Mouse (Mus musculus): ENCODE measurements around the gene Olfr124. TPM values are rescaled to one million over a fixed set of nuclear protein-coding genes. Genes with fewer than 3 reads are reported as not detected.

Olfr124 gene
- total RNA-seq (2023) = not detected

DNA sequence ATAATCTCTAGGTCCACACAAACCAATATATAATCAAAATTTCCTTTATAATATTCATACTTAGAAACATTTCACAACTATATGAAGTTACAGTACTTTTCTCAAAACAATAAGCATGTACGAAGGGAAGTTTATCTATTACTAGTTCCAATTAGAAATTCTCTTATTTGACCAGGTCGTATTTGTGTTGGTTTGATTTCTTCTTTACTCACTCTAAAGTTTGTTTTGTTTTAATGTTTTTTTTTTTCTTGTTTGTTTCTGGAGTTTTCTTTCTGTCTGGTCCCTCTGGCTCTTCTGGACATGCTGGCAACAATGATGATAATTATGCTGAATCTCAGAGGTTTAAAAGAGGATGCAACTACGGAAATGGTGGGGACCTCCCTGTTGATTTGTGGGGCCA lies at the start of gene Olfr124:
Gene Olfr124, plus strand, starts transcription at position 301 of the 400 bp plus-strand sequence.

DNA sequence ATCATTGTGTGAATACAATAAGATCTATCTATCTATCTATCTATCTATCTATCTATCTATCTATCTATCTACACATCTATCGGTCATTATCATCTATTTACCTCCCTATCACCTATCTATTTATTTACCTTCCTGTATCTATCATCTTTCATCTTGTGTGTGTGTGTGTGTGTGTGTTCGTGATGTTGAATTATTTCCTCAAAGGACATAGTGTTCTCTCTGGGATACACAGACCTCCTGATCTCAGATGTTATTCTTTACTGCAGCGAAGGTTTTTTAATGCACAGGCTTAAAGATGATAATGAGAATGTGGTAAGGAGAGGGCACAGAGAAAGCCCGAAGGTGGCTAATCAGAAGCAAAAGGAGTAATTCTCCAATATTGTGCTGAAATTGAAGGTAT lies 31.4 kb upstream of the Olfr124 start, which contains the start of gene Olfr122:
Gene Olfr122, plus strand, starts transcription at position 301 of the 400 bp plus-strand sequence.

DNA sequence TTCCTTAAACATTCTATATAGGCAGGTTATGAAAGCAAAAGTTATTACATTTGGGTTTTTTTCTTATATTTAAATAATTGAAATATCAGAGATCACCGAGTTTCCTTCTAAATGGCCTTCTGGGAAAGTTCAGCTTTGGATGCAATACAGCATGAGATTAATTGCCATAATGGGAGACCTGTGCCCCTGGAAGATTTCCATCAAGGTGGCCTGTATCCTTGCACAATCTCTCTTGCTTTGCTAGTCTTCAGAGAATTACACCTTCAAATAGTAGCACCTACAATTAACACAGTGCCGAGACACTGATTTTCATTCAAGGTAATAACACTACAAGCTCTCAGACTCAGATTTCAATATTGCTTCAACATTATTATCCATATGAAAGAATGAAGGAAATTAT lies 6.5 kb upstream of the Olfr124 start, which contains the start of gene Olfr123:
Gene Olfr123, plus strand, starts transcription at position 301 of the 400 bp plus-strand sequence.

GRCm38 (mm10) chr17:37832649-37833048 lies 33.0 kb downstream of the Olfr124 start, which contains the start of gene Olfr125:
Gene Olfr125, plus strand, starts transcription at chr17:37832949.

GRCm38 (mm10) chr17:37847183-37847582 lies 47.5 kb downstream of the Olfr124 start, which contains the start of gene Olfr126:
Gene Olfr126, plus strand, starts transcription at chr17:37847483.

Other genes with a start within 250 kb of the Olfr124 start
- gene Olfr112, start 230.4 kb upstream of the Olfr124 start, total RNA-seq (2023) = not detected
- not detected for gene Olfr113, start 222.2 kb upstream of the Olfr124 start, total RNA-seq (2023)
- gene Olfr114, start 207.1 kb upstream of the Olfr124 start, total RNA-seq (2023) = not detected
- not detected for gene Olfr115, start 172.8 kb upstream of the Olfr124 start, total RNA-seq (2023)
- gene Olfr116, start 172.7 kb upstream of the Olfr124 start, total RNA-seq (2023) = not detected
- gene Olfr117, start 136.1 kb upstream of the Olfr124 start, total RNA-seq (2023) = not detected
- gene Olfr118, start 132.9 kb upstream of the Olfr124 start, total RNA-seq (2023) = not detected
- not detected for gene Olfr119, start 103.3 kb upstream of the Olfr124 start, total RNA-seq (2023)
- gene Olfr120, start 78.1 kb upstream of the Olfr124 start, total RNA-seq (2023) = not detected
- gene Olfr121, start 51.0 kb upstream of the Olfr124 start, total RNA-seq (2023) = not detected
- not detected for gene Olfr122, start 31.3 kb upstream of the Olfr124 start, total RNA-seq (2023)
- not detected for gene Olfr123, start 6.4 kb upstream of the Olfr124 start, total RNA-seq (2023)
- gene Olfr125, start 33.1 kb downstream of the Olfr124 start, total RNA-seq (2023) = not detected
- not detected for gene Olfr126, start 47.6 kb downstream of the Olfr124 start, total RNA-seq (2023)
- gene Olfr127, start 100.5 kb downstream of the Olfr124 start, total RNA-seq (2023) = not detected
- gene Olfr128, start 120.7 kb downstream of the Olfr124 start, total RNA-seq (2023) = not detected
- not detected for gene Olfr761, start 153.2 kb downstream of the Olfr124 start, total RNA-seq (2023)